Mouse (Mus musculus) hindbrain, embryonic 10.5 days (tissue): ENCODE measurements around the gene Rab36. TPM values are rescaled to one million over a fixed set of nuclear protein-coding genes. Genes with fewer than 3 reads are reported as not detected.
"Not testable (repeated sequence)": the region's sequence is repeated elsewhere in the genome, so short reads cannot be mapped to it uniquely, and the experiment has no call there.

Experiments
- DNase-seq: peaks from one replicate; pipeline ENCODE4 v3.0.0-alpha.2; 2017; ENCODE audit warnings: low spot score
- H3K27ac ChIP-seq: fragments of 300-500 bp; sonication (generic); 2 replicates; pipeline ENCODE4 v1.5.1; 2016; ENCODE audit warnings: mild to moderate bottlenecking, moderate library complexity
- H3K27me3 ChIP-seq: fragments of 300-500 bp; sonication (generic); 2 replicates; pipeline ENCODE4 v1.6.1; 2016; ENCODE audit warnings: mild to moderate bottlenecking; ENCODE audit not compliant: poor library complexity, insufficient read depth, severe bottlenecking
- H3K36me3 ChIP-seq: fragments of 300-500 bp; sonication (generic); 2 replicates; pipeline ENCODE4 v1.6.1; 2016; ENCODE audit warnings: mild to moderate bottlenecking, moderate library complexity
- H3K4me1 ChIP-seq: fragments of 300-500 bp; sonication (generic); replicated peaks from 2 replicates; pipeline ENCODE4 v1.6.1; 2016; ENCODE audit warnings: mild to moderate bottlenecking
- H3K4me3 ChIP-seq: fragments of 300-500 bp; sonication (generic); 2 replicates; pipeline ENCODE4 v1.5.1; 2016; ENCODE audit warnings: mild to moderate bottlenecking, moderate library complexity
- H3K9me3 ChIP-seq: fragments of 300-500 bp; sonication (generic); 2 replicates; pipeline ENCODE4 v1.6.1; 2016; ENCODE audit warnings: mild to moderate bottlenecking, moderate library complexity
- WGBS: fragments of 180-500 bp; shearing (Covaris S2); methylation state at CpG from one replicate; pipeline ENCODE4 v1.1.7; 2016; 5-methylcytosine and 5-hydroxymethylcytosine counted together
- polyA plus RNA-seq: library from polyadenylated mRNA; unstranded; fragments of >200 nt; fragmentation: Nextera tagmentation; extraction: Ambion mirVana; gene quantifications from 2 replicates; pipeline ENCODE4 v1.2.1, GENCODE M21; 2016

Rab36 gene
- polyA plus RNA-seq, 1 experiment from 2014 or later: 10.6 TPM

DNA sequence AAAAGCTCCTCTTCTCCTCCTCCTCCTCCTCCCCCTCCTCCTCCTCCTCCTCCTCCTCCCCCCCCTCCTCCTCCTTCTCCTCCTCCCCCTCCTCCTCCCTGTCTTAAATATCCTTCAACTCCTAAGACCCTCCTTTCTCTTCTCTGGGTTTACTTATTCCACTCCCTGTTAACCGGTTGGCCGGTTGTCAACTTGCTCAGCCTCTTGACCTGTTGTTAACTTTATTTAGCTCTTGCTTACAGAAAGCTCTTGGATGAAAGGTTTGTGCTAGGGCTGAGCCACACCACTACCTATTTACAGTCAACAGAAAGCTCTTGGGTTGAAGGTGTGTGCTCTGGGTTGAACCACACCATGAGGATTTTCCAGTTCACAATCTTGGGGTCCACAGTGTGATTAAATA, 16.6 kb upstream of the Rab36 start:
- Histone ChIP-seq H3K4me1 (peaks cover 5% of the 10 kb centered on the region; the same call in 1 of the 2 replicates), H3K4me3 (no peak overlapping the region), H3K27me3 (no peaks in the 10 kb centered on the region), H3K27ac (no peak overlapping the region), H3K36me3 (0 out of 2 replicates have a peak, but pooled peaks cover 2% of the 10 kb centered on the region), H3K9me3 (no peaks in the 10 kb centered on the region)
- 74% methylated on average over 2 of the region's 2 CpGs for WGBS
- DNase-seq: no peak

- H3K9me3 ChIP-seq: no peaks in the 10 kb centered on the region
- WGBS: 16% methylated on average over 6 of the region's 6 CpGs
- H3K27me3 ChIP-seq: no peaks in the 10 kb centered on the region
- H3K36me3 ChIP-seq: no peaks in the 10 kb centered on the region
- peak; percentile 75 for DNase-seq
- H3K4me3 ChIP-seq: no peak overlapping the region
- no peak overlapping the region for H3K27ac ChIP-seq
- H3K4me1 ChIP-seq: 0 out of 2 replicates have a peak, but pooled peaks cover 3% of the 10 kb centered on the region
Measured at GRCm38 (mm10) chr10:75021138-75021537, 15.7 kb upstream of the Rab36 start.

DNA sequence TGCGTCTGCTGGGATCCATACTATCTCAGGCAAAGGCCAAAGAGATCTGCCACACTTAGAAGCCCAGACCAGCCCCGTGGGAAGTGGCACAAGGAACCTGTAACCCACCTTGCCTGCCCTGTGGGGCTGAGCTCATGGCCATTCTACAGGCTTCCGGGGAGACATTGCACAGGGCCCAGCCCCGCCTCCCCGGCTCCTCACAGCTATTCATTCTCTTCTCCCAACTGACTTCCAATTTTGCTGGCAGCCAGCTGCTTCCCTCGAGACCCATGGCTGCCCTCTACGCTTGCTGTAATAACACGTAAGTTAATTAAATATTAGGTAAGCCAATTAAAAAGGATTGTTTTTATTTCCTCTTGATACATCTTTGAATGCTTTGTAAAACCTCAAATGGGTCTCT, 10.4 kb upstream of the Rab36 start:
- H3K4me1 ChIP-seq: 0 out of 2 replicates have a peak, but pooled peaks cover 3% of the 10 kb centered on the region
- no peaks in the 10 kb centered on the region for H3K36me3 ChIP-seq
- DNase-seq: no peak
- 71% methylated on average over 8 of the region's 8 CpGs for WGBS
- no peak overlapping the region for H3K27ac ChIP-seq
- H3K9me3 ChIP-seq: no peaks in the 10 kb centered on the region
- no peaks in the 10 kb centered on the region for H3K27me3 ChIP-seq
- no peak overlapping the region for H3K4me3 ChIP-seq

DNA sequence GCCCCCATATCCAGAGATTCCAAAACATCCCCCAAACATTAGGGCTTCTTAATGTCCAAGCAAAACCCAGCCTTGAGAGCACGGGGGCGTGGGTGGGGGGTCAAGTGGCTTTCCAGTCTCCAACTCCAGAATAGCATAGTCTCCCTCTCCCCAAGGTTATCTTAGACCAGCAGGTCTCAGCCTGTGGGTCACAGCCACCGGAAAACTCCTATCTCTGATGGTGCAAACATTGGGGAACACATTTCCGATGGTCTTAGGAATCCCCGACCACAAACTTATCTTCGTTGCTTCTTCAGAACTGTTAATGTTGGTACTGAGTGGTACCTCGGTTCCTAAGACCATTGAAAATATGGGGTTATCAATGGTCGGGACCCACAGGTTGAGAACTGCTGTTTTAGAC, 8.1 kb upstream of the Rab36 start:
- no peak overlapping the region for H3K4me3 ChIP-seq
- no peak for DNase-seq
- peaks cover 19% of the 10 kb centered on the region for H3K4me1 ChIP-seq
- H3K36me3 ChIP-seq: no peaks in the 10 kb centered on the region
- no peak overlapping the region for H3K27ac ChIP-seq
- WGBS: 89% methylated on average over 8 of the region's 8 CpGs
- no peaks in the 10 kb centered on the region for H3K27me3 ChIP-seq
- no peaks in the 10 kb centered on the region for H3K9me3 ChIP-seq

- Histone ChIP-seq H3K4me3 (no peak overlapping the region), H3K27me3 (no peaks in the 10 kb centered on the region), H3K4me1 (peaks cover 24% of the 10 kb centered on the region), H3K27ac (no peak overlapping the region), H3K9me3 (no peaks in the 10 kb centered on the region), H3K36me3 (no peaks in the 10 kb centered on the region)
- WGBS: 94% methylated on average over 3 of the region's 3 CpGs
- no peak for DNase-seq
Measured at GRCm38 (mm10) chr10:75029677-75030076, 7.2 kb upstream of the Rab36 start.

DNA sequence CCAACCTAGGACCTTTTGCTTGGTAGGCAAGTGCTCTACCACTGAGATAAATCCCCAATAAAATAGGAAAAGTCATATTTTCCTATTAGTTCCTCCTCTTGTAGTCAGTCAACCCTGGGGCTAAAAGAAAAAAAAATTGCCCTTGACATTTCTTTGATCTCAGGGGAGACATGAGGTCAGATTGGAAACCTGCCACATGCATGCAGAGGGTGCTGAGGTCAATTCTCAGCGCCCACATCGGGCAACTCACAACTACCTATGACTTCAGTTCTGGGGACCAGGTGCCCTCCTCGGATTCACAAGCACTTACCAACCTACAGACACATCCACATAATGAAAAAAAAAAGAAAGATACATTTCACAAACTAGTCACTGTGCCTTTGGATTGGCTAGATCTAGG, 6.6 kb upstream of the Rab36 start:
- Histone ChIP-seq H3K27ac (no peak overlapping the region), H3K9me3 (no peaks in the 10 kb centered on the region), H3K27me3 (no peaks in the 10 kb centered on the region), H3K4me3 (no peak overlapping the region), H3K36me3 (no peaks in the 10 kb centered on the region), H3K4me1 (peaks cover 27% of the 10 kb centered on the region)
- whole genome bisulfite sequencing: 84% methylated on average over 3 of the region's 3 CpGs
- DNase-seq: no peak

GRCm38 (mm10) chr10:75031345-75032114, 5.3 kb upstream of the Rab36 start:
- H3K27me3 ChIP-seq: peaks cover 8% of the 10 kb centered on the region; the same call in 1 of the 2 replicates
- H3K36me3 ChIP-seq: no peaks in the 10 kb centered on the region
- H3K4me3 ChIP-seq: no peak overlapping the region
- H3K27ac ChIP-seq: no peak overlapping the region
- no peaks in the 10 kb centered on the region for H3K9me3 ChIP-seq
- WGBS: 82% methylated on average over 5 of the region's 5 CpGs
- peaks cover 36% of the 10 kb centered on the region for H3K4me1 ChIP-seq
- DNase-seq: no peak

GRCm38 (mm10) chr10:75032395-75032794, 4.5 kb upstream of the Rab36 start, which contains the start of gene Rsph14:
TSS of gene Rsph14 (minus strand) at chr10:75032586.
- Histone ChIP-seq H3K4me1 (peaks cover 45% of the 10 kb centered on the region), H3K27me3 (peaks cover 8% of the 10 kb centered on the region; the same call in 1 of the 2 replicates), H3K36me3 (no peaks in the 10 kb centered on the region), H3K27ac (peak within 1 kb of the TSS; percentile 66), H3K4me3 (no peak within 1 kb of the TSS), H3K9me3 (no peaks in the 10 kb centered on the region)
- 19% methylated on average over 10 of the region's 10 CpGs for WGBS
- DNase-seq: peak; percentile 76

DNA sequence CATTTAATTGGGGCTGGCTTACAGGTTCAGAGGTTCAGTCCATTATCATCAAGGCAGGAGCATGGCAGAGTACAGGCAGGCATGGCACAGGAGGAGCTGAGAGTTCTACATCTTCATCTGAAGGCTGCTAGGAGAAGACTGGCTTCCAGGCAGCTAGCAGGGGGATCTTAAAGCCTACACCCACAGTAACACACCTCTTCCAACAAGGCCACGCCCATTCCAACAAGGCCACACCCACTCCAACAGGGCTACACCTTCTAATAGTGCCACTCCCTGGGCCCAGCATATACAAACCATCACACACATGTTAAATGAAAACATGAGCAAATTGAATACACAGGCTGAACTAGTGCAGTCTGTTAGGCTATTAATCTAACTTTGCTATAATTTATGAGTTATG, 5.2 kb downstream of the Rab36 start:
- H3K4me1 ChIP-seq: peaks cover 29% of the 10 kb centered on the region

GRCm38 (mm10) chr10:75044459-75044858, 7.6 kb downstream of the Rab36 start:
- H3K4me1 ChIP-seq: peaks cover 16% of the 10 kb centered on the region; the same call in 1 of the 2 replicates
- no peak for DNase-seq
- 51% methylated on average over 7 of the region's 7 CpGs for WGBS
- no peak overlapping the region for H3K27ac ChIP-seq
- H3K9me3 ChIP-seq: no peaks in the 10 kb centered on the region
- no peak overlapping the region for H3K4me3 ChIP-seq
- peaks cover 25% of the 10 kb centered on the region; the same call in 1 of the 2 replicates for H3K36me3 ChIP-seq
- no peaks in the 10 kb centered on the region for H3K27me3 ChIP-seq

More for the DNA sequence above, 5.2 kb downstream of the Rab36 start:
- H3K27ac ChIP-seq, H3K4me3 ChIP-seq, H3K9me3 ChIP-seq, H3K27me3 ChIP-seq, DNase-seq: not testable (repeated sequence)
- 11% methylated on average over 1 of the region's 1 CpGs for WGBS
- H3K36me3 ChIP-seq: 0 out of 2 replicates have a peak, but pooled peaks cover 22% of the 10 kb centered on the region

DNA sequence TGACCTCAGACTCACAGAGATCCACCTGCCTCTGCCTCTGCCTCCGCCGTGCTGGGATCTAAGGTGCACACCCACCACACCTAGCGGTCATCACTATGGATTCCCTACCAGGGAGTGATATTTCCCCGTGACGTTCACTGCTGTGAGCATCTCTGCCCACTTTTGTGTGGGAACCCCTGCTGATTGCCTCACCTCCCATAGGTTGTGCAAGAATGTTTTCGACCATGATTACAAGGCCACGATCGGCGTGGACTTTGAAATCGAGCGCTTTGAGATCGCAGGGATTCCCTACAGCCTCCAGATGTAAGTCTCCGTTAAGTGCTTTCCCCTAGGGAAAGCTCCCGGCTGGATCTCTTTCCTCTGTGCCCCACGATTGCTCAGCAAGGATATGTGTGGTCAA, 9.0 kb downstream of the Rab36 start:
- no peak for DNase-seq
- H3K4me1 ChIP-seq: peaks cover 16% of the 10 kb centered on the region; the same call in 1 of the 2 replicates
- no peak overlapping the region for H3K27ac ChIP-seq
- 93% methylated on average over 15 of the region's 15 CpGs for WGBS
- peaks cover 25% of the 10 kb centered on the region; the same call in 1 of the 2 replicates for H3K36me3 ChIP-seq
- H3K4me3 ChIP-seq: no peak overlapping the region
- no peaks in the 10 kb centered on the region for H3K27me3 ChIP-seq
- no peaks in the 10 kb centered on the region for H3K9me3 ChIP-seq

DNA sequence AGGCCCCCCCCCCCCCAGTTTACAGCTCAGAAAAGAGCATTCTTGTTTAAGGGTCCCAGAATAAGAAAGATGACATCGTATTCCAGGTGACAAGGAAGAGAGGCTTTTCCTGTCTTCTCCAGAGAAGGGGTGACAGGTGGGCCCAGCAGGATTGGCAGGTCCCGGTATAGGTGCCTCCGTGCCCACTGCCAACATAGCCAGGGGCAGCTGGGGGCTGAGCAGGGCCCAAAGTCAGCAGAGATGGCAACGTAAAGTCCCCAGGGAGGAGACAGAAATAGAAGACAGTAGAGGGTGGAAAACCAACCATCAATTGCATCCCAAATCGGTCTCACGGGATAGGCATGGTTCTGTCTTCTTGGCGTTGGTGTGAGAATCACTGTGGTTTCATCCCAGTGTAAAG, 11.9 kb downstream of the Rab36 start:
- no peak overlapping the region for H3K4me3 ChIP-seq
- no peaks in the 10 kb centered on the region for H3K9me3 ChIP-seq
- H3K4me1 ChIP-seq: peaks cover 19% of the 10 kb centered on the region; the same call in 1 of the 2 replicates
- DNase-seq: no peak
- no peak overlapping the region for H3K27ac ChIP-seq
- WGBS: 92% methylated on average over 7 of the region's 7 CpGs
- no peaks in the 10 kb centered on the region; the same call in 1 of the 2 replicates for H3K27me3 ChIP-seq
- H3K36me3 ChIP-seq: peaks cover 20% of the 10 kb centered on the region; the same call in 1 of the 2 replicates

DNA sequence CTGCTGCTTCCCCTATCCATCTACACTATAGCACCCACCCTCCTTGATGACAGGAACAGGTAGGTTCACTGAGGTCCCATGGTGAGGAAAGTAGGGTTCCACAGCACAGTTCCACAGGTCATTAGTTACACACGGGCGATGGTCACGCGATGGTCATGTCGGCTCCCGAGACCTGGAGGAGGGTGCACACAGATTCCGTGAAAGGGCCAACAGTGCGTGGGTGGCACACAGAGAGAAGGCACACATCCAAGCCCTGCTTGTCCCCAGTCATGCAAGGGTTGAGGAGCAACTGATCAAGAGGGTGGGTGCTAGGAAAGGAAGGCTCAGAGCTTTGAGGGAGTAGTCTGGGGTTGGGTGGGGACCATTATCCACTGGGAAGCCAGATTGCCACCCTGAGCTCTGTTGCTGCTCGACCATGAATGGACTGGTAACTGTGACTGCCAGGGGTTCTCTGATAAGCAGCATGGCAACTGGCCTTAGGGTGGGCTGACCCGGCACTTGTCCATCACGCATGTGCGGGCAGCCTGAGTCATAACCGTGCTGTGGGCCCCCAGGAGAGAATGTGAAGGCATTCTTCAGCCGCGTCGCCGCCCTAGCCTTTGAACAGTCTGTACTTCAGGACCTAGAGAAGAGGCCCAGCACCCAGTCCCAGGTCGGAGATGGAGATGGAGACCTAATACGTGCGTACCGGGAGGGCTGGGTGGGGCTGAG, 14.7 kb downstream of the Rab36 start:
- WGBS: 95% methylated on average over 21 of the region's 21 CpGs

More for the DNA sequence above, 14.7 kb downstream of the Rab36 start:
- no peak overlapping the region for H3K4me3 ChIP-seq
- H3K4me1 ChIP-seq: peaks cover 19% of the 10 kb centered on the region
- H3K9me3 ChIP-seq: no peaks in the 10 kb centered on the region
- H3K27ac ChIP-seq: no peak overlapping the region
- no peak for DNase-seq
- peaks cover 7% of the 10 kb centered on the region; the same call in 1 of the 2 replicates for H3K36me3 ChIP-seq
- H3K27me3 ChIP-seq: peaks cover 4% of the 10 kb centered on the region; the same call in 1 of the 2 replicates
